Mouse (Mus musculus) bone marrow macrophage, adult 2 months (primary cell): ENCODE results near the gene Klf15.

Experiments used
- CTCF ChIP-seq: IDR thresholded peaks from 2 replicates; pipeline ENCODE4 v1.5.1; 2012; ENCODE audit warnings: low read depth, mild to moderate bottlenecking, low read length, moderate library complexity
- POLR2A ChIP-seq: IDR thresholded peaks from 2 replicates; pipeline ENCODE4 v1.6.1; 2012; ENCODE audit warnings: mild to moderate bottlenecking, low read depth, low read length, borderline replicate concordance

- TF ChIP-seq POLR2A (no peak), CTCF (no peak)
These were observed 56.5 kb downstream of the Klf15 start for GRCm38 (mm10) chr6:90518892-90519291.
